Mouse (Mus musculus) midbrain, embryonic 14.5 days (tissue): ENCODE measurements at regions not wholly inside any gene's neighbourhood (a gene's known extent, or its start where the extent isn't known, plus 50 kb on each side); places are given as distances from the start of the nearest gene placed in this dataset.
A peak's percentile ranks its signal among the peaks of the same experiment; 100 is the strongest.

Experiments used
- ATAC-seq: fragments of 200-750 bp; cut with Nextera tagmentation; 2 replicates; pipeline ENCODE4 v1.8.0; 2017; ENCODE audit warnings: moderate number of reproducible peaks, moderate library complexity; ENCODE audit not compliant: low FRiP score, low TSS enrichment
- DNase-seq: peaks from one replicate; pipeline ENCODE4 v3.0.0-alpha.2; 2015
- H3K27ac ChIP-seq: fragments of 300-500 bp; sonication (generic); replicated peaks from 2 replicates; pipeline ENCODE4 v1.5.1; 2014; ENCODE audit warnings: mild to moderate bottlenecking, low read depth, low read length, moderate library complexity
- H3K27me3 ChIP-seq: fragments of 300-500 bp; sonication (generic); 2 replicates; pipeline ENCODE4 v1.6.1; 2014; ENCODE audit warnings: low read length, control low read depth, mixed read lengths; ENCODE audit not compliant: control insufficient read depth, insufficient read depth
- H3K36me3 ChIP-seq: fragments of 300-500 bp; sonication (generic); 2 replicates; pipeline ENCODE4 v1.6.1; 2014; ENCODE audit warnings: low read length, control low read depth; ENCODE audit not compliant: control insufficient read depth, insufficient read depth
- H3K4me1 ChIP-seq: fragments of 300-500 bp; sonication (generic); 2 replicates; pipeline ENCODE4 v1.6.1; 2014; ENCODE audit warnings: mild to moderate bottlenecking, antibody characterized with exemption, low read length, control low read depth; ENCODE audit not compliant: control insufficient read depth, insufficient read depth
- H3K4me2 ChIP-seq: fragments of 300-500 bp; sonication (generic); 2 replicates; pipeline ENCODE4 v1.6.1; 2014; ENCODE audit warnings: mild to moderate bottlenecking, low read length, moderate library complexity
- H3K4me3 ChIP-seq: fragments of 300-500 bp; sonication (generic); replicated peaks from 2 replicates; pipeline ENCODE4 v1.5.1; 2014; ENCODE audit warnings: low read depth, low read length
- H3K9ac ChIP-seq: fragments of 300-500 bp; sonication (generic); replicated peaks from 2 replicates; pipeline ENCODE4 v1.6.1; 2014; ENCODE audit warnings: mild to moderate bottlenecking, low read length, moderate library complexity
- H3K9me3 ChIP-seq: fragments of 300-500 bp; sonication (generic); 2 replicates; pipeline ENCODE4 v1.6.1; 2016; ENCODE audit warnings: low read length, control low read depth, mixed read lengths; ENCODE audit not compliant: control insufficient read depth
- WGBS: fragments of 180-500 bp; shearing (Covaris S2); extraction: QIAGEN DNeasy Blood & Tissue Kit; methylation state at CpG from one replicate; pipeline ENCODE4 v1.1.7; 2014; 5-methylcytosine and 5-hydroxymethylcytosine counted together

DNA sequence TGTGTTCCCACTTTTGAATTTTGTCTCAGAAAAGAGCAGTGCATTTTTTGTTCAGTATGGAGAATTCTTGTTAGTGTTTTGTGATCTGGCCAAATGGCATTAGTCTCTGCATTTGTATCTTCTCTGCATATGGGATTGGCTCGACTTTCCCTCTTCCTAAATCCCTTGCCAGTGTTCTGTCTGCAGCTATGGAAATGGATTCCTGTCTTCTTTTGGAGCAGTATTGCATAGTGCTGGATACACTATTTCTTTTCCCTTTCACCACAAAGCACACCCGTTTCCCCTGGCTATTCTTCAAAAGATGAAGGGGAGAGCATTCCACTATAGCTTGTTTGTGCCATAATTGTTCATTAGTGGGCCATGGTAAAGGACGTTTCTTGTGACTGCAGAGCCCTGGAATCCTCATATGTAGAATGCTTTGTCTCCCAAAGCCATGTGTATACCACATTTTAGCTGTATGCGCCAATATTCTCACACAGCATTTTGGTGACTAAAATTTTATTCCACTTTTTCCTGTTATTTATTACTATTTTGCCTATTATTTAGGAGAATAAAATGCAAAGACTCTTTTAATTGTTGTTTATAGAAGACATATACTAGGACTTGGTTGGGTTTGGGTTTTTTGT is 197.8 kb downstream of the Hs3st1 start:
- H3K27ac ChIP-seq = no peak overlapping the region
- ATAC-seq = no peak
- no peaks in the 10 kb centered on the region for H3K4me1 ChIP-seq
- DNase-seq = no peak
- H3K4me2 ChIP-seq = no peak overlapping the region
- H3K9me3 ChIP-seq = no peaks in the 10 kb centered on the region
- 71% methylated on average over 4 of the region's 4 CpGs for WGBS
- no peak overlapping the region for H3K4me3 ChIP-seq
- H3K27me3 ChIP-seq = no peaks in the 10 kb centered on the region
- H3K9ac ChIP-seq = no peak overlapping the region
- H3K36me3 ChIP-seq = no peaks in the 10 kb centered on the region

GRCm38 (mm10) chr5:39537044-39537443 is 218.2 kb downstream of the Hs3st1 start:
- Histone ChIP-seq H3K27me3 (no peaks in the 10 kb centered on the region), H3K27ac (no peak overlapping the region), H3K4me2 (no peak overlapping the region), H3K4me3 (no peak overlapping the region), H3K4me1 (no peaks in the 10 kb centered on the region), H3K36me3 (no peaks in the 10 kb centered on the region), H3K9me3 (no peaks in the 10 kb centered on the region), H3K9ac (no peak overlapping the region)
- ATAC-seq (no peak), DNase-seq (no peak)
- 82% methylated on average over 2 of the region's 2 CpGs for WGBS

DNA sequence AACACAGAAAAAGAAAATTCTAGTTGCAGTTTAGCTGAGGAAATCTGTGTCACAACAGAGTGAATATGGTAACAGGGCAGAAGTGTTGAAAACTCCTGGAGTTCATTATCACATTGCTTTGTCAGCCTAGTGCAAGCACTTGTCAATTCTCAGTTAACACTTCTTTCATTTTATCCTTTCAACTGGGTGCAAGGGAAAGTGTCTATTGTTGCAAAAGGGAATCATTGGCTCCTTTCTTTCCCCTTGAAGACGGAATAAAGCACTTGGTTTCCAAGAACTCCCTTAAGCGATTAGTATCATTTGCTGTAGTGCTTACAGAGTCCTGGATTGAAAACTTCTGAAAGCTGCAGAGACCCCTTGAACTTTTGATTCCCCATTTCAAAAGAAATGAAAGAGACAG is 218.9 kb downstream of the Hs3st1 start:
- Histone ChIP-seq H3K36me3 (no peaks in the 10 kb centered on the region), H3K4me2 (no peak overlapping the region), H3K27ac (no peak overlapping the region), H3K4me1 (no peaks in the 10 kb centered on the region), H3K27me3 (no peaks in the 10 kb centered on the region), H3K9me3 (no peaks in the 10 kb centered on the region), H3K9ac (no peak overlapping the region), H3K4me3 (no peak overlapping the region)
- DNase-seq (peak; percentile 2), ATAC-seq (no peak)
- WGBS = 17% methylated on average over 2 of the region's 2 CpGs

GRCm38 (mm10) chr5:39510246-39510645 is 245.0 kb downstream of the Hs3st1 start:
- Histone ChIP-seq H3K4me1 (no peaks in the 10 kb centered on the region), H3K27me3 (no peaks in the 10 kb centered on the region), H3K4me3 (no peak overlapping the region), H3K9ac (no peak overlapping the region), H3K9me3 (no peaks in the 10 kb centered on the region), H3K4me2 (no peak overlapping the region), H3K27ac (no peak overlapping the region), H3K36me3 (no peaks in the 10 kb centered on the region)
- ATAC-seq = no peak
- DNase-seq = no peak
- 75% methylated on average over 1 of the region's 1 CpGs for WGBS

GRCm38 (mm10) chr5:39482756-39483155 is 272.5 kb downstream of the Hs3st1 start:
- Histone ChIP-seq H3K27ac (no peak overlapping the region), H3K4me2 (no peak overlapping the region), H3K27me3 (no peaks in the 10 kb centered on the region), H3K4me1 (no peaks in the 10 kb centered on the region), H3K9ac (no peak overlapping the region), H3K9me3 (no peaks in the 10 kb centered on the region), H3K36me3 (no peaks in the 10 kb centered on the region), H3K4me3 (no peak overlapping the region)
- DNase-seq (no peak), ATAC-seq (no peak)
- WGBS = 60% methylated on average over 5 of the region's 5 CpGs

- no peak for DNase-seq
- no peak for ATAC-seq
- 87% methylated on average over 2 of the region's 2 CpGs for WGBS
- H3K4me3 ChIP-seq = no peak overlapping the region
- no peak overlapping the region for H3K4me2 ChIP-seq
- H3K9ac ChIP-seq = no peak overlapping the region
- no peaks in the 10 kb centered on the region for H3K9me3 ChIP-seq
- H3K36me3 ChIP-seq = no peaks in the 10 kb centered on the region
- H3K4me1 ChIP-seq = no peaks in the 10 kb centered on the region
- no peak overlapping the region for H3K27ac ChIP-seq
- H3K27me3 ChIP-seq = no peaks in the 10 kb centered on the region
These were observed 297.2 kb downstream of the Hs3st1 start for GRCm38 (mm10) chr5:39458116-39458525.

DNA sequence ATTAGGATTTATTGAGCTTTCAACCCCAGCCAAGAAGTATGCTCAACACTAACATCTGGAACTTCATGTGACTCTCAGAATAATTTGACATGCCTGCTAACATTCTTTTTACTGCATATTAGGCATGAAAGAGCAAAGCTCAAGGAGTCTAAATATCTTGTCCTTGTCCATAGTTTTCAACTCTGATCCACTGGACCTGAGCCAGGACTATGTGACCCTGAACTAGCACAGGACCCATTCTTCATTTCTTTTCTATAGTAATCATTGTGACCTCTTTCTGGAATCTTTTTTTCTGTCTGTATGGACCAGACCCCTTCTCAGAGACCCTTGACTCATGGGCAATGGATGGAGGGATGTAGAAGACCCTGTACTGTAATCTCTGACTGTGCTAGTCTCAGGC is 301.6 kb downstream of the Hs3st1 start:
- Histone ChIP-seq H3K9me3 (no peaks in the 10 kb centered on the region), H3K27ac (no peak overlapping the region), H3K36me3 (no peaks in the 10 kb centered on the region), H3K4me1 (no peaks in the 10 kb centered on the region), H3K4me2 (no peak overlapping the region), H3K9ac (no peak overlapping the region), H3K4me3 (no peak overlapping the region), H3K27me3 (no peaks in the 10 kb centered on the region)
- DNase-seq = no peak
- no peak for ATAC-seq

DNA sequence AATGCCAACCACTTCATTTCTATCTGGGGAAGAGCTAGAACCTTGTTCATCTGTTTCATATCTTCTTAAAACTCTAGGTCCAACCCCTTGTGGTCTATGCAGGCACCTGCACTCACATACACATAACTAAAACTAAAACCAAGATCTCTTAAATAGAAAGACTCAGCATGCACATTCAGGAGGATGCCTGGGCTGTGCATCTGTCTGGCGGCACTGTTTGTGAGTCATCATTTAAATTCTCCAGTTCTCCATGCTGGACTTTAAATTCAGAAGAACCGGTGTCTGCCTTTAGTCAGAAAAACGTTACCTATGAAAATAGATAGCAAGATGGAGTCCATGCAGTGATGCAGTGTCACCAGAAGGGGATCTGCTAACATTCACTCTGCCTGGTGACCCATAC is 314.5 kb downstream of the Hs3st1 start:
- WGBS = 86% methylated on average over 3 of the region's 3 CpGs
- Histone ChIP-seq H3K27me3 (no peaks in the 10 kb centered on the region), H3K4me3 (no peak overlapping the region), H3K27ac (no peak overlapping the region), H3K9me3 (no peaks in the 10 kb centered on the region), H3K36me3 (no peaks in the 10 kb centered on the region), H3K9ac (no peak overlapping the region), H3K4me2 (no peak overlapping the region), H3K4me1 (no peaks in the 10 kb centered on the region)
- DNase-seq = no peak
- no peak for ATAC-seq

- ATAC-seq (no peak), DNase-seq (no peak)
- Histone ChIP-seq H3K4me2 (no peak overlapping the region), H3K36me3 (no peaks in the 10 kb centered on the region), H3K4me1 (no peaks in the 10 kb centered on the region), H3K4me3 (no peak overlapping the region), H3K27ac (no peak overlapping the region), H3K27me3 (no peaks in the 10 kb centered on the region), H3K9ac (no peak overlapping the region), H3K9me3 (no peaks in the 10 kb centered on the region)
- 80% methylated on average over 4 of the region's 4 CpGs for WGBS
These were observed 317.6 kb downstream of the Hs3st1 start for GRCm38 (mm10) chr5:39437463-39438201.
